Mouse (Mus musculus): ENCODE measurements around the gene 2900026A02Rik. TPM values are rescaled to one million over a fixed set of nuclear protein-coding genes. Genes with fewer than 3 reads are reported as not detected.
A peak's percentile ranks its signal among the peaks of the same experiment; 100 is the strongest.

2900026A02Rik gene
- polyA plus RNA-seq, 1 experiment from 2014 or later, result 2.9 TPM

DNA sequence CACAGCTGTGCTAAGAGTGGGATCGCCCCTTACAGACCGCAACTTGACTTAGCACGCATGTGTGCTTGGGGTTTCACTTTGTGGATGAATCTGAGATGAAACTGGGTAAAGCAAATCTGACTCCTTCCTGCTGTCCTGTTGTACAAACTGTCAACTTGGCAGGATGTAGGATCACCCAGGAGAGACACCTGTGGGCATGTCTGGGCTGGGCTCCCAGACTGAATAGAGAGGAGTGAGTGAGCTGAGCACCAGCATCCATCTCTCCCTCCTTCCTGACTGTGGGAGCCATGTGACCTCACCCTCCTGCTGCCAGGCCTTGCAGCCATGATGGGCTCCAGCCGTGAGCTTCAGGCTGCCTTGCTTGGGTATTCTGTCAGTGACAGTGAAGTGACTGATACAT is 115.6 kb downstream of the 2900026A02Rik start:
- DNase-seq (ENCODE audit: low spot score), result no peak
- Histone ChIP-seq H3K36me3 (no peaks in the 10 kb centered on the region), H3K27ac (no peak overlapping the region), H3K27me3 (ENCODE audit: low read depth, poor library complexity, severe bottlenecking) (no peaks in the 10 kb centered on the region), H3K9me3 (replicated peaks) (no peaks in the 10 kb centered on the region), H3K4me1 (peaks cover 17% of the 10 kb centered on the region; the same call in 1 of the 2 replicates), H3K4me3 (no peak overlapping the region)
- 87% methylated on average over 4 of the region's 4 CpGs for WGBS

DNA sequence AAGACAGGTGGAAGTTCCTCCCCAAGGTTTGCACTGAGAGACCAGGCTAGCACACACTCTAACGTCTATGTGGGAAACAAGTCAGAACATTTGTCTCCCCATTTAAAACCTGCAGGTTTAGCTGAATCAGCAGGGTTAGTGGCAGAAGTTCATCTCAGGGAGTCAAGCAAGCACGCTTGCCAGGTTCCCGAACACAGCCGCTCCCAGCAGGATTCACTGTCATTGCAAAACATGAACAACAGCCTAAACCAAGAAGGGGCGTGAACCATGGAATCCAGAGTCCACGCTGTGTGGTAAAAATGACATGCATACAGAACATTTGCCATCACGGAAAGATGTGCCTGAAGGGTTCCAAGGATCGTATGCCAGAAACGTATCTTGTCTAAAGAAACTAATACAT is 116.0 kb downstream of the 2900026A02Rik start:
- DNase-seq (ENCODE audit: low spot score), result no peak
- H3K4me1 ChIP-seq, result peaks cover 17% of the 10 kb centered on the region; the same call in 1 of the 2 replicates
- WGBS, result 90% methylated on average over 9 of the region's 9 CpGs
- no peaks in the 10 kb centered on the region for H3K36me3 ChIP-seq
- no peaks in the 10 kb centered on the region for H3K9me3 ChIP-seq (replicated peaks)
- H3K27me3 ChIP-seq (ENCODE audit: low read depth, poor library complexity, severe bottlenecking), result no peaks in the 10 kb centered on the region
- H3K27ac ChIP-seq, result no peak overlapping the region
- H3K4me3 ChIP-seq, result no peak overlapping the region

DNA sequence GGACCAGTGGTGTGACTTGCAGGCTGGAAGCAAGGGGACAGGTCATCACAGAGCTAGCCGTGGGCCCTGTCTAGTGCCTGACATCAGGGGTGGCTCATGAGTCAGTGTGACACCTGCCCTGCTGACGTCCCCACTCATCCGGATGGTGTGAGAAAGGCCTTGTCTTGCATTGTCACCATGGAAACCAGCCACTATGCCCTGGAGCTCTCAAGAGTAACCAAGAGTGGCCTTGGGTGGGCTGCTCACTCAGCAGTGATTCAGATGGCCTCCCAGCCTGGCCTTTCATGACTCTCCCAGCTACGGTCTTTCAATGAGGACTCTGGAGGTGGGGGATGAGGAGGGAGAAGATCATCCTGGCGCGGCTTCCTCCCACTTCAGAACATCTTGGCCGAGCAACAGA is 118.6 kb downstream of the 2900026A02Rik start:
- H3K36me3 ChIP-seq, result no peaks in the 10 kb centered on the region
- H3K27ac ChIP-seq, result no peak overlapping the region
- H3K27me3 ChIP-seq (ENCODE audit: low read depth, poor library complexity, severe bottlenecking), result no peaks in the 10 kb centered on the region
- H3K4me3 ChIP-seq, result no peak overlapping the region
- 80% methylated on average over 7 of the region's 7 CpGs for WGBS
- peaks cover 17% of the 10 kb centered on the region; the same call in 1 of the 2 replicates for H3K4me1 ChIP-seq
- no peak for DNase-seq (ENCODE audit: low spot score)
- H3K9me3 ChIP-seq (replicated peaks), result no peaks in the 10 kb centered on the region

DNA sequence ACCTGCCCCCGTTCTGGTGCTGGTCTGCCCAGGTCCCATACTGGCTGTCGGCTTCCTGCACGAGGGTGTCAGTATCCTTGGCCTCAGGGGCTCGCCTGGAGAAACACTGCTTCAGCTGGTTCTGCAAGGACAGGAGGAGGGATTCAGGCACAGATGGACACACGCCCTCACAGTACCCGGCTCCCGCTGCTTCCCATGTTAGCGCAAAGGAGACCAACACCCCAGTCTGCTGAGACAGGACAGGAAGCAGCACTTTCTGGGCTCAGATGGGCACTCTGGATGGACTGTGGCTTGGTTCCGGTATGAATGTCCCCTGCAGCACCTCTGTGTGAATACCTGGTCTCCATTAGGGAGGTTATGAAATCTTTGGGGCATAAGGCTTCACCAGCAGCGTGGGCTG is 119.6 kb downstream of the 2900026A02Rik start:
- Histone ChIP-seq H3K9me3 (replicated peaks) (no peaks in the 10 kb centered on the region), H3K27me3 (ENCODE audit: low read depth, poor library complexity, severe bottlenecking) (no peaks in the 10 kb centered on the region), H3K4me3 (no peak overlapping the region), H3K36me3 (no peaks in the 10 kb centered on the region), H3K27ac (no peak overlapping the region), H3K4me1 (peaks cover 8% of the 10 kb centered on the region; the same call in 1 of the 2 replicates)
- no peak for DNase-seq (ENCODE audit: low spot score)
- 82% methylated on average over 10 of the region's 10 CpGs for WGBS

DNA sequence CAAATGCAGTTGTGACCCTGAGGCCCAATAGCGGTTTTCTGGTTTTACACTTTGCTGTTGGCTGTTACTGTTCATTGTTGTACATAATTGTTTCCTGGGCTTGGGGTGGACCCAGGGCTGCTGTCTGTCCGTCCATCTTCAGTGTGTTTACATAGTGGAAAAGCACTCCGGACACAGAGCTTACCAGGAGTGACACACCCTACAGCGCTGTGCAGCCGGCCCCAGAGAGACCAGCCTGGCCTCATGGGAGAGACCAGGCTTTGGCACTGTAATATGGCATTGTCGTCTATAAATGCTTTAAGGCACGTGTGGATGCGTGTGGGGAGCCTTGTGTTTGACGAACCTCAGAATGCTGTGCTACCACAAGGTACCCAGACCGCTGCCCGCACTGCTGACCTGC is 120.6 kb downstream of the 2900026A02Rik start:
- Histone ChIP-seq H3K27me3 (ENCODE audit: low read depth, poor library complexity, severe bottlenecking) (no peaks in the 10 kb centered on the region), H3K27ac (no peak overlapping the region), H3K4me1 (peaks cover 8% of the 10 kb centered on the region; the same call in 1 of the 2 replicates), H3K9me3 (replicated peaks) (no peaks in the 10 kb centered on the region), H3K4me3 (no peak overlapping the region), H3K36me3 (no peaks in the 10 kb centered on the region)
- no peak for DNase-seq (ENCODE audit: low spot score)
- 88% methylated on average over 11 of the region's 11 CpGs for WGBS

DNA sequence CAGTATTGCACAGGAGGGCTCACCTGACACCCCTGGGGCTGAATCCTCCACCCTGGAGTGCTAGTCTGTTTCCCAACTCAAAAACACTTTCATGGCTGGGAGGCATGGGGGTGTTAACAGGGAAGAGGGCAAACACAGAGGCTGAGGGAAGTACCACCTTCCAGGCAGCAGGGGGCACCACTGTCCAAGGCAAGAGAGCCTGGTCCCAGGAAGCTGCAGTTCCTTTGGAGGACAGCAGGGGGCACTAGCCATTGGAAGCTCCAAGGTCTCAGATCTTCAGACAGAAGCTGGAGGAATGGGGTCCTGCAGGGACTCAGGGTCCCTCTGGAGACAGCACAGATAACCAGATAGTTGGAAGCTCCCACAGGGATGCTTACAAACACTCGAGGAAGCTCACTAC is 121.5 kb downstream of the 2900026A02Rik start:
- 15% methylated on average over 1 of the region's 1 CpGs for WGBS
- Histone ChIP-seq H3K27me3 (ENCODE audit: low read depth, poor library complexity, severe bottlenecking) (no peaks in the 10 kb centered on the region), H3K36me3 (no peaks in the 10 kb centered on the region), H3K4me3 (no peak overlapping the region), H3K9me3 (replicated peaks) (no peaks in the 10 kb centered on the region), H3K4me1 (peaks cover 8% of the 10 kb centered on the region; the same call in 1 of the 2 replicates), H3K27ac (no peak overlapping the region)
- DNase-seq (ENCODE audit: low spot score), result peak; percentile 95

DNA sequence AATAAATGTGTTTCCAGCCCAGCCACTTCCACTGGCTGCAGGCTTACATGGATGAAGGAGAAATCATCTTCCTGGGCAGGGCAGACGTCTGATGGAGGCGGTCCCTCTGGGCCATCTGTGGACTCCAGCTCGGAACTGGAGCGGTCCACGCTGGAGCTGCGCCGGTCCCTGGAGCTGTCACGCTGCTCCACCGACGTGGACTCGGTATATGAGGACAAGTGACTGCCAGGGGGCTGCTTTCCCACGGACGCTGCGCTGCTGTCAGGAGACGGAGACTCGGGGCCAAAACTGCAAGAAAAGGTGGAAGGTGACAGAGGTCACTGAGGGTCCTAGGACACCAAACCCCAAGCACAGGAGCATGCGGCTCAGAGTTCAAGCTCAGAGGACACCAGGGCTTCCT is 123.5 kb downstream of the 2900026A02Rik start:
- H3K9me3 ChIP-seq (replicated peaks), result no peaks in the 10 kb centered on the region
- H3K4me3 ChIP-seq, result no peak overlapping the region
- H3K27ac ChIP-seq, result no peak overlapping the region
- no peak for DNase-seq (ENCODE audit: low spot score)
- H3K27me3 ChIP-seq (ENCODE audit: low read depth, poor library complexity, severe bottlenecking), result no peaks in the 10 kb centered on the region
- no peaks in the 10 kb centered on the region for H3K36me3 ChIP-seq
- WGBS, result 89% methylated on average over 17 of the region's 17 CpGs
- H3K4me1 ChIP-seq, result peaks cover 8% of the 10 kb centered on the region; the same call in 1 of the 2 replicates

DNA sequence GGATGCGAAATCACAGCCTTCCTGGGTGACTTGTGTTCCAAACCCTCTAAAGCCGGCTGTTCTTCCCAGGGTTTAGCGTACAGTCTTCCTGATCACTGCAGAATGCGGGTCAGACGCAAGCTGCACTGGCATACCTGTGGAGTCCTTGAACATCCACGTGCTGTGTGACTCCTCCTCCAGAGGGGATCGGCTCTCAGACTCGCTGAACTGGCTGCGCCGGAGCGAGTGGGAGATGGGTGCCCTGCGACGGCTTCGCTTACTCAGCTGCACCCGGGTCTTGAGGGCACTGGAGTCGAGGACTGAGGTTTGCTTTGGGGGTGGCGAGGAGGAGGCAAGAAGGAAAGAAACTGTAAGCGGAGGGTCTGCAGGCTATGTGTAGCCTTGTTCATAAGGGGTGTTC is 125.6 kb downstream of the 2900026A02Rik start:
- 91% methylated on average over 18 of the region's 18 CpGs for WGBS
- no peaks in the 10 kb centered on the region for H3K36me3 ChIP-seq
- H3K4me1 ChIP-seq, result no peaks in the 10 kb centered on the region
- no peak overlapping the region for H3K4me3 ChIP-seq
- DNase-seq (ENCODE audit: low spot score), result no peak
- H3K27ac ChIP-seq, result no peak overlapping the region
- no peaks in the 10 kb centered on the region for H3K9me3 ChIP-seq (replicated peaks)
- no peaks in the 10 kb centered on the region for H3K27me3 ChIP-seq (ENCODE audit: low read depth, poor library complexity, severe bottlenecking)

DNA sequence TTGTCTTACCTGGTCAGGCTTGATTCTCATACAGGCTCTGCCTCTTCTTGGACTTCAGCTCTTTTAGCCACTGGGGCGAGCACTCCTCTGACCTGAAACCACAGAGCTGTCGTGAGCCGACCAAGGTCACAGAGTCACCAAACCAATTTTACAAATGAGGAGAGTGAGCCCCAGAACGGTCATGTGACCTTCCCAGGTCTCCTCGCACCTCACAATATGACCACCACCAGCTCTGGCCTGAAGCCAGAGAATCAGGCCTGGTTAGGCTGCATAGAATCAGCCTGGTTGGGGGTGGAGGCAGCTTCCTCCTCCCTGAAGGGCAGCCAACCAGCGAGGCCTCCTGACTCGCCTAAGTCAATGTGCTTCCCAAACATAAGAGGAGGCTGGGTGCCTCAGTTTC is 128.6 kb downstream of the 2900026A02Rik start:
- WGBS, result 79% methylated on average over 7 of the region's 7 CpGs
- H3K4me1 ChIP-seq, result 0 out of 2 replicates have a peak, but pooled peaks cover 4% of the 10 kb centered on the region
- no peaks in the 10 kb centered on the region for H3K36me3 ChIP-seq
- H3K4me3 ChIP-seq, result no peak overlapping the region
- no peak for DNase-seq (ENCODE audit: low spot score)
- H3K27me3 ChIP-seq (ENCODE audit: low read depth, poor library complexity, severe bottlenecking), result no peaks in the 10 kb centered on the region
- no peaks in the 10 kb centered on the region for H3K9me3 ChIP-seq (replicated peaks)
- no peak overlapping the region for H3K27ac ChIP-seq

DNA sequence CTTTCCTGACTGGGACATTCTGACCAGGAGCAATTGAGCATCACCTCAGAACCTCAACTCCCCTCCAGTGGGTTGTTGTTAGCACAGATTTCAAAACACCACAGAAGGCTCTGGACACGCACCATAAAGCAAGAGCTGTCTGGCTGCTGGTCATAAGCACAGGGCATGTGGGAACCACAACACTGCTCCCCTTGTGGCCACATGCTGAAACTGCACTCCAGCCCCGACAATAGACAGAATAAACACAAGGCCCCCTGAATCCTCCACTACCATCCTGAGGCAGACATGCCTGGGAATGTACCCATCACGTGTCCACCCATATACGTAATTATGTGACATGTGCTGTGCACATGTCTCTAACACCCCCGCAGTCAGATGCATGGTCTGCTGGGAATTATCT is 129.9 kb downstream of the 2900026A02Rik start:
- H3K27ac ChIP-seq, result no peak overlapping the region
- H3K27me3 ChIP-seq (ENCODE audit: low read depth, poor library complexity, severe bottlenecking), result no peaks in the 10 kb centered on the region
- 69% methylated on average over 5 of the region's 5 CpGs for WGBS
- H3K9me3 ChIP-seq (replicated peaks), result no peaks in the 10 kb centered on the region
- peak; percentile 65 for DNase-seq (ENCODE audit: low spot score)
- H3K4me3 ChIP-seq, result no peak overlapping the region
- H3K36me3 ChIP-seq, result no peaks in the 10 kb centered on the region
- 0 out of 2 replicates have a peak, but pooled peaks cover 4% of the 10 kb centered on the region for H3K4me1 ChIP-seq

DNA sequence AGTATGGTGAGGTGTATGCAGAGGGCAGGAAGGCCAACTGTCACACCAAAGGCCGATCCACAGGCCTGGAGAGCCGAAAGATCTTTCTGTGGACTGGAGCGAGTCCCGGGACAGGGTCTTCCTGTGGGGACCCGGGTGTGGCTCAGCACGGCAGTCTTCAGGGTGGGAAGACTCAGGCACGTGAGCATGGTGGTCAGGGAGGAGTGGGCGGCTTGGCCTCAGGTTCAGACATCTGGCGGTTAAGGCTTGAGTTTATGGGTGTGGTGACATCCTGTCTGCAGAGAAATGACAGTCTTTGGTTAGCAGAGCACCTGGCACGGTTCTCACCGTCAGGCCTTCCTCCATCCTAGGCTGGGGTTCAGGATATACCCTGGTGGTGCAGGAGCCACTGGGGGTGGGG is 130.3 kb downstream of the 2900026A02Rik start:
- no peaks in the 10 kb centered on the region for H3K27me3 ChIP-seq (ENCODE audit: low read depth, poor library complexity, severe bottlenecking)
- WGBS, result 88% methylated on average over 11 of the region's 11 CpGs
- H3K4me3 ChIP-seq, result no peak overlapping the region
- H3K27ac ChIP-seq, result no peak overlapping the region
- 0 out of 2 replicates have a peak, but pooled peaks cover 4% of the 10 kb centered on the region for H3K4me1 ChIP-seq
- no peaks in the 10 kb centered on the region for H3K36me3 ChIP-seq
- H3K9me3 ChIP-seq (replicated peaks), result no peaks in the 10 kb centered on the region
- no peak for DNase-seq (ENCODE audit: low spot score)

DNA sequence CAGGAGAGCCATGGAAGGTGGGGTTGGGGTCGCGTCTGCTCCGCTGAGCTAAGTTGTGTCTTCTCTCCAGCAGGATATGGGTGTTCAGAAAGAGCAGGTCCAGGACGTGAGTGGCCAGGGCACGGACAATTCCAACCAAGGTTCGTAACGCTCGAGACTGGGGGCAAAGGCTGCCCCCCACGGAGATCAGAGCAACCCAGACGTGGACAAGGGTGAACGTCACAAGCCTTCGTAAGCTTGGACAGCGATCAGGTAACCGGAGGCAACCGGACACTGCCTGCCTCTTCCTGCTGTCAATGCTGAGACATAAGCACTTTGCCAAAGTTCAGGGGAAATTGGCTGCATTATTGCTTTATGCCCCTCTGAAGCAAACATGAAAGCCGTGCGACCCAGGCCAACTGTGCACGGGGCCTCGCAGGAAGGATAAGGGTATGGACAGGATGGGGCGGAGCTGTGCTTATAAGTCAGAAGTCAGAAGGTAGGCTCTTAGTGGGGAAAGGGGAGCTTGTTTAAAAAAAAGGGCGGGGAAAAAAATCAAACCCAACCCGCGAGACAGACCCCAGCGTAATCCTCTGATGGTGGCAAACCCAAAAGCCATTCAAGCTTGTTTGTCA is 130.9 kb downstream of the 2900026A02Rik start:
- no peak overlapping the region for H3K4me3 ChIP-seq
- no peaks in the 10 kb centered on the region for H3K9me3 ChIP-seq (replicated peaks)
- H3K4me1 ChIP-seq, result 0 out of 2 replicates have a peak, but pooled peaks cover 4% of the 10 kb centered on the region
- H3K27me3 ChIP-seq (ENCODE audit: low read depth, poor library complexity, severe bottlenecking), result no peaks in the 10 kb centered on the region
- WGBS, result 88% methylated on average over 24 of the region's 24 CpGs
- no peaks in the 10 kb centered on the region for H3K36me3 ChIP-seq
- no peak for DNase-seq (ENCODE audit: low spot score)
- no peak overlapping the region for H3K27ac ChIP-seq

DNA sequence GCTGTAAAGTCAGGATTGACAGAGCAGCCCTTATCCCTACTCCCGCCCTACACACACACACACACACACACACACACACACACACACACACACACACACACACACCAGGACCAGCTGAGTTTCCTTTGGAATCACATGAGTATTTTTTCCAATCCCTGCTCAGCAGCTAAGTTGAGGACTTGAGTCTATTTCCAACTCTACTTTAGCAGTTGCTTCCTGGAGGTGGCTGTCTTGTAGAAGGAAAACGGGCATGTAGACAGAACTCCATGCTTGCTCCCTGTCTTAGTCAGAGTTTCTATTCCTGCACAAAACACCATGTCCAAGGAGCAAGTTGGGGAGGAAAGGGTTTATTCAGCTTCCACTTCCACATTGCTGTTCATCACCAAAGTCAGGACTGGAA is 133.6 kb downstream of the 2900026A02Rik start:
- Histone ChIP-seq H3K9me3 (replicated peaks) (no peaks in the 10 kb centered on the region), H3K4me3 (no peak overlapping the region), H3K27me3 (ENCODE audit: low read depth, poor library complexity, severe bottlenecking) (no peaks in the 10 kb centered on the region), H3K36me3 (no peaks in the 10 kb centered on the region), H3K4me1 (peaks cover 10% of the 10 kb centered on the region; the same call in 1 of the 2 replicates), H3K27ac (no peak overlapping the region)
- 85% methylated on average over 2 of the region's 2 CpGs for WGBS
- no peak for DNase-seq (ENCODE audit: low spot score)

DNA sequence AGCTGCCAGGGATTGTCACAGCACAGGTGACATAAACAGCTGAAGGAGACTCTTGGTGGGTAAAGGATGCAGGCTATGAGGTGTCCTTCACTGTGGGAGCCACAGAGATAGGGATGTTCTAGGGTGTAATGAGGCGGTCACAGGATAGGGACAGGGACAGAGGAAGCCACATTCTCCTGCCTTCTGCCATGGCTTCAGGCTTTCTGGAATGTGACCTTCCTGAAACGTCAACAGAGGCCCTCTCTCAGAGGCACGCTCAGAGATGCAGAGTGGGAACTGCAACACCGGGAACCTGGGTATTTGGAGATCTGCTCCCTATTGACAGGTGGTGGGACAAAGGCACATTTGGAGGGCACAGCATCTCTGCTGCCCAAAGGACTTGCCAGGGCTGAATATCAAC is 134.0 kb downstream of the 2900026A02Rik start:
- 62% methylated on average over 4 of the region's 4 CpGs for WGBS
- DNase-seq (ENCODE audit: low spot score), result no peak
- Histone ChIP-seq H3K27me3 (ENCODE audit: low read depth, poor library complexity, severe bottlenecking) (no peaks in the 10 kb centered on the region), H3K4me3 (no peak overlapping the region), H3K27ac (no peak overlapping the region), H3K4me1 (peaks cover 10% of the 10 kb centered on the region; the same call in 1 of the 2 replicates), H3K9me3 (replicated peaks) (no peaks in the 10 kb centered on the region), H3K36me3 (no peaks in the 10 kb centered on the region)
